Mouse (Mus musculus): ENCODE data around the gene Kctd14. TPM values are rescaled to one million over a fixed set of nuclear protein-coding genes. Genes with fewer than 3 reads are reported as not detected.

Kctd14 gene
- 0.24 TPM for polyA plus RNA-seq (2014; fragmentation: Illumina TruSeq; extraction: RNeasy Lipid Tissue Mini Kit (QIAGEN cat#74804); ENCODE audit: low read depth, low replicate concordance)

GRCm38 (mm10) chr7:97451023-97451422, at the start of gene Kctd14:
TSS of gene Kctd14 (plus strand) at chr7:97451323.

GRCm38 (mm10) chr7:97416906-97417777, 34.0 kb upstream of the Kctd14 start, which contains the start of gene Thrsp:
TSS of gene Thrsp (minus strand) at chr7:97417730.

GRCm38 (mm10) chr7:97480821-97481339, 29.8 kb downstream of the Kctd14 start, which contains the start of gene Ints4:
TSS of gene Ints4 (plus strand) at chr7:97480956.

Other genes starting within 250 kb of the Kctd14 start
- 0.11 TPM for gene Usp35, start 119.3 kb upstream of the Kctd14 start, polyA plus RNA-seq (2014; fragmentation: Illumina TruSeq; extraction: RNeasy Lipid Tissue Mini Kit (QIAGEN cat#74804); ENCODE audit: low read depth, low replicate concordance)
- 4.2 TPM for gene Kctd21, start 119.0 kb upstream of the Kctd14 start, polyA plus RNA-seq (2014; fragmentation: Illumina TruSeq; extraction: RNeasy Lipid Tissue Mini Kit (QIAGEN cat#74804); ENCODE audit: low read depth, low replicate concordance)
- 10.1 TPM for gene Alg8, start 79.7 kb upstream of the Kctd14 start, polyA plus RNA-seq (2014; fragmentation: Illumina TruSeq; extraction: RNeasy Lipid Tissue Mini Kit (QIAGEN cat#74804); ENCODE audit: low read depth, low replicate concordance)
- 164 TPM for gene Ndufc2, start 51.3 kb upstream of the Kctd14 start, polyA plus RNA-seq (2014; fragmentation: Illumina TruSeq; extraction: RNeasy Lipid Tissue Mini Kit (QIAGEN cat#74804); ENCODE audit: low read depth, low replicate concordance)
- 105 TPM for gene Thrsp, start 33.6 kb upstream of the Kctd14 start, polyA plus RNA-seq (2014; fragmentation: Illumina TruSeq; extraction: RNeasy Lipid Tissue Mini Kit (QIAGEN cat#74804); ENCODE audit: low read depth, low replicate concordance)
- gene Ints4, start 29.6 kb downstream of the Kctd14 start, polyA plus RNA-seq (2014; fragmentation: Illumina TruSeq; extraction: RNeasy Lipid Tissue Mini Kit (QIAGEN cat#74804); ENCODE audit: low read depth, low replicate concordance) = 22.5 TPM
- gene Aamdc, start 128.2 kb downstream of the Kctd14 start, polyA plus RNA-seq (2014; fragmentation: Illumina TruSeq; extraction: RNeasy Lipid Tissue Mini Kit (QIAGEN cat#74804); ENCODE audit: low read depth, low replicate concordance) = 16.2 TPM
- 6.8 TPM for gene Rsf1, start 128.6 kb downstream of the Kctd14 start, polyA plus RNA-seq (2014; fragmentation: Illumina TruSeq; extraction: RNeasy Lipid Tissue Mini Kit (QIAGEN cat#74804); ENCODE audit: low read depth, low replicate concordance)
- 36.0 TPM for gene Clns1a, start 245.3 kb downstream of the Kctd14 start, polyA plus RNA-seq (2014; fragmentation: Illumina TruSeq; extraction: RNeasy Lipid Tissue Mini Kit (QIAGEN cat#74804); ENCODE audit: low read depth, low replicate concordance)